ENCODE assay signal across 18 mouse cellular contexts in genomic region chr17:7326415-7326814, GRCm38 (mm10). TPM values are rescaled to one million over a fixed set of nuclear protein-coding genes. Genes with fewer than 3 reads are reported as not detected.
"Had no signal": no experiment of that assay in that cellular context is flagged by ENCODE, and none has a peak within 500 bp of the region (broad histone marks: within the 10 kb centered on the region; RNA-seq: fewer than 3 reads in every experiment).

No protein-coding gene starts in this region.

RNA-seq across cellular contexts. Expression of gene Tcp10a, which starts 2.0 kb away (rescaled TPM):
- polyA plus RNA-seq: heart, embryonic 15.5 days; hindbrain, embryonic 11.5 days; hindbrain, embryonic 13.5 days; hindbrain, embryonic 15.5 days; intestine, embryonic 14.5 days; intestine, embryonic 16.5 days; kidney, adult 2 months; kidney, embryonic 15.5 days; kidney, postnatal 0 days; large intestine, adult 2 months; limb, embryonic 11.5 days; limb, embryonic 13.5 days; limb, embryonic 15.5 days; liver, adult 2 months; liver, embryonic 13.5 days; liver, embryonic 15.5 days had no signal

RNA-seq across cellular contexts. Expression of gene Ttll2, which starts 26.1 kb away (rescaled TPM):
- polyA plus RNA-seq: heart, embryonic 15.5 days; hindbrain, embryonic 11.5 days; hindbrain, embryonic 13.5 days; hindbrain, embryonic 15.5 days; hindbrain, postnatal 0 days; intestine, embryonic 14.5 days; intestine, embryonic 16.5 days; kidney, adult 2 months; kidney, embryonic 15.5 days; kidney, postnatal 0 days; limb, embryonic 11.5 days; limb, embryonic 13.5 days; limb, embryonic 15.5 days; liver, embryonic 13.5 days had no signal

RNA-seq across cellular contexts. Expression of gene Gm49630, which starts 45.4 kb away (rescaled TPM):
- polyA plus RNA-seq: heart, adult 2 months; heart, embryonic 15.5 days; hindbrain, embryonic 11.5 days; hindbrain, embryonic 13.5 days; hindbrain, embryonic 15.5 days; hindbrain, postnatal 0 days; intestine, embryonic 14.5 days; intestine, embryonic 16.5 days; kidney, adult 2 months; kidney, embryonic 15.5 days; kidney, postnatal 0 days; large intestine, adult 2 months; limb, embryonic 11.5 days; limb, embryonic 13.5 days; limb, embryonic 15.5 days; liver, adult 2 months; liver, embryonic 13.5 days; liver, embryonic 15.5 days had no signal

RNA-seq across cellular contexts. Expression of gene Unc93a2, which starts 58.8 kb away (rescaled TPM):
- polyA plus RNA-seq: heart, embryonic 15.5 days; hindbrain, embryonic 11.5 days; hindbrain, embryonic 13.5 days; intestine, embryonic 14.5 days; kidney, embryonic 15.5 days; kidney, postnatal 0 days; limb, embryonic 11.5 days; limb, embryonic 13.5 days had no signal
